ENCODE assay signal across 15 mouse cellular contexts in the genomic region with DNA sequence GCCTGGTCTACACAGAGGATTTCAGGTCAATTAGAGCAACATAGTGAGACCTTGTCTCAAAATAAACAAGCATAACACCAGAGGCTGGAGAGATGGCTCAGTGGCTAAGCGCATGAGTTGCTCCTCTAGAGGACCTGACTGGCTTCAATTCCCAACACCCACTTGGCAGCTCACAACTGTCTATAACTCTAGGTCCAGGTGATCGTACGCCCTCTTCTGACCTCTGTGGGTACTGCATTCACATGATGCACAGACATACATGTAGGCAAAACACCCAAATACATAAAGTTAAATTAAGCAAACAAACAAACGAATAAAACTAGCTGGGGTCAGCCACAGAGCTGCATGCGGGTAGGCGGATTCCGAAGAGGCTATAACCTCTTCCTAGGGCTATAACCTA. TPM values are rescaled to one million over a fixed set of nuclear protein-coding genes. Genes with fewer than 3 reads are reported as not detected.
DNase-seq lines count a peak whose midpoint lies in the region; ATAC-seq and TF ChIP-seq lines count a peak whose summit lies in the region.
"Had no signal": no experiment of that assay in that cellular context is flagged by ENCODE, and none has a peak within 500 bp of the region (broad histone marks: within the 10 kb centered on the region; RNA-seq: fewer than 3 reads in every experiment).

No protein-coding gene starts in this region.

- TF ChIP-seq POLR2A in lung, adult 2 months (IDR thresholded peaks at IDR 0.05; ENCODE audit: borderline replicate concordance, extremely low read depth, low read depth, low read length): no peak

- H3K27ac ChIP-seq in lung, postnatal 0 days (ENCODE audit: low read length): no peak overlapping the region
- H3K27ac ChIP-seq in stomach, postnatal 0 days (replicated peaks): no peak overlapping the region
- no peak overlapping the region for H3K27ac ChIP-seq in forebrain, embryonic 16.5 days (ENCODE audit: low read length)
- H3K27ac ChIP-seq: hindbrain, embryonic 15.5 days; stomach, embryonic 15.5 days had no signal

- 89% methylated on average over 7 of the region's 7 CpGs for WGBS in lung, postnatal 0 days
- 89% methylated on average over 7 of the region's 7 CpGs for WGBS in lung, adult 2 months
- WGBS in stomach, postnatal 0 days: 88% methylated on average over 7 of the region's 7 CpGs
- 93% methylated on average over 7 of the region's 7 CpGs for WGBS in forebrain, embryonic 16.5 days

- no peak overlapping the region for H3K4me3 ChIP-seq in lung, postnatal 0 days (ENCODE audit: low read depth, low read length)
- no peak overlapping the region for H3K4me3 ChIP-seq in lung, adult 2 months (replicated peaks; ENCODE audit: extremely low read depth, low read depth, low read length)
- no peak overlapping the region for H3K4me3 ChIP-seq in stomach, postnatal 0 days (ENCODE audit: low read depth, low read length)
- no peak overlapping the region for H3K4me3 ChIP-seq in forebrain, embryonic 16.5 days (replicated peaks; ENCODE audit: low read length)
- H3K4me3 ChIP-seq: erythroblast, embryonic 14.5 days; hindbrain, embryonic 15.5 days; stomach, embryonic 15.5 days had no signal

- H3K4me2 ChIP-seq in lung, postnatal 0 days (replicated peaks; ENCODE audit: low read depth, low read length): no peak overlapping the region
- H3K4me2 ChIP-seq in stomach, postnatal 0 days (replicated peaks; ENCODE audit: low read depth): no peak overlapping the region
- H3K4me2 ChIP-seq in forebrain, embryonic 16.5 days (ENCODE audit: low read length): no peak overlapping the region
- H3K4me2 ChIP-seq: hindbrain, embryonic 15.5 days; stomach, embryonic 15.5 days had no signal

- no peaks in the 10 kb centered on the region for H3K4me1 ChIP-seq in lung, postnatal 0 days (ENCODE audit: insufficient read depth, low read depth, low read length)
- no peaks in the 10 kb centered on the region for H3K4me1 ChIP-seq in lung, adult 2 months (ENCODE audit: control insufficient read depth, insufficient read depth, low read length)
- H3K4me1 ChIP-seq in stomach, postnatal 0 days (replicated peaks; ENCODE audit: control insufficient read depth, insufficient read depth): 0 out of 2 replicates have a peak, but pooled peaks cover 2% of the 10 kb centered on the region
- no peaks in the 10 kb centered on the region for H3K4me1 ChIP-seq in forebrain, embryonic 16.5 days (replicated peaks; ENCODE audit: control insufficient read depth, insufficient read depth, low read length)
- H3K4me1 ChIP-seq: hindbrain, embryonic 15.5 days had no signal

- H3K36me3 ChIP-seq in lung, postnatal 0 days (ENCODE audit: insufficient read depth, low read length): no peaks in the 10 kb centered on the region
- no peaks in the 10 kb centered on the region for H3K36me3 ChIP-seq in stomach, postnatal 0 days (ENCODE audit: control insufficient read depth, insufficient read depth, low read length)
- no peaks in the 10 kb centered on the region for H3K36me3 ChIP-seq in forebrain, embryonic 16.5 days (ENCODE audit: control insufficient read depth, insufficient read depth)
- H3K36me3 ChIP-seq: hindbrain, embryonic 15.5 days; stomach, embryonic 15.5 days had no signal

- H3K9me3 ChIP-seq in lung, postnatal 0 days (ENCODE audit: low read length): no peaks in the 10 kb centered on the region
- no peaks in the 10 kb centered on the region for H3K9me3 ChIP-seq in stomach, postnatal 0 days (ENCODE audit: control insufficient read depth, low read length)
- no peaks in the 10 kb centered on the region for H3K9me3 ChIP-seq in forebrain, embryonic 16.5 days (ENCODE audit: control insufficient read depth, low read length)
- H3K9me3 ChIP-seq: hindbrain, embryonic 15.5 days; stomach, embryonic 15.5 days had no signal

- peak; percentile 34 for DNase-seq in CD4-positive, CD25-positive, alpha-beta regulatory T cell, adult 2 months (ENCODE audit: low read depth, low spot score)
- no peak for DNase-seq in lung, postnatal 0 days (ENCODE audit: low spot score)
- DNase-seq in lung, adult 2 months: no peak
- peak; percentile 55 for DNase-seq in WW6 (ENCODE audit: low read depth, low spot score)
- no peak for DNase-seq in stomach, postnatal 0 days (ENCODE audit: low spot score)
- DNase-seq: cerebellum, adult 8-10 months; embryo, embryonic 11 days; layer of hippocampus, adult 9-11 months; midbrain, embryonic 14.5 days had no signal

- ATAC-seq in CD4-positive, CD25-positive, alpha-beta regulatory T cell, adult 4 months: no peak
- no peak for ATAC-seq in lung, postnatal 0 days
- ATAC-seq in stomach, postnatal 0 days (ENCODE audit: low FRiP score, low TSS enrichment): no peak
- ATAC-seq in erythroblast, adult 5-6 weeks (replicated peaks; ENCODE audit: low FRiP score, poor library complexity, severe bottlenecking): no peak; the same call in 1 of the 2 replicates
- no peak for ATAC-seq in forebrain, embryonic 16.5 days

- no peak for TF ChIP-seq EP300 in lung, postnatal 0 days (IDR thresholded peaks at IDR 0.05)
- TF ChIP-seq EP300 in stomach, postnatal 0 days (optimal IDR thresholded peaks at IDR 0.05): no peak

- TF ChIP-seq CTCF in lung, postnatal 0 days (IDR thresholded peaks at IDR 0.05): peak; percentile 36
- TF ChIP-seq CTCF in lung, adult 2 months (IDR thresholded peaks at IDR 0.05; ENCODE audit: insufficient read depth, low read length): no peak
- peak; percentile 24; the same call in 1 of the 2 replicates for TF ChIP-seq CTCF in stomach, postnatal 0 days (IDR thresholded peaks at IDR 0.05; ENCODE audit: low read depth)

- no peaks in the 10 kb centered on the region for H3K27me3 ChIP-seq in lung, postnatal 0 days (replicated peaks; ENCODE audit: insufficient read depth, low read length)
- no peaks in the 10 kb centered on the region for H3K27me3 ChIP-seq in stomach, postnatal 0 days (ENCODE audit: control insufficient read depth, insufficient read depth, low read length)
- H3K27me3 ChIP-seq in forebrain, embryonic 16.5 days (replicated peaks; ENCODE audit: control insufficient read depth, insufficient read depth, low read length): no peaks in the 10 kb centered on the region
- H3K27me3 ChIP-seq: hindbrain, embryonic 15.5 days; stomach, embryonic 15.5 days had no signal

- no peak overlapping the region for H3K9ac ChIP-seq in lung, postnatal 0 days (replicated peaks; ENCODE audit: low read depth)
- H3K9ac ChIP-seq in stomach, postnatal 0 days (ENCODE audit: low read length): no peak overlapping the region
- no peak overlapping the region for H3K9ac ChIP-seq in forebrain, embryonic 16.5 days (replicated peaks; ENCODE audit: low read depth, low read length)
- H3K9ac ChIP-seq: hindbrain, embryonic 15.5 days; stomach, embryonic 15.5 days had no signal

RNA-seq across cellular contexts. Expression of gene Ssbp3, which starts 36.0 kb away (rescaled TPM):
- 10 to 100 TPM; 60.0 to 60.9 TPM for polyA plus RNA-seq in CD4-positive, CD25-positive, alpha-beta regulatory T cell, adult 4 months (2017; shearing (Covaris generic))
- polyA plus RNA-seq in lung, postnatal 0 days (2015; fragmentation: Nextera tagmentation; extraction: Ambion mirVana): 40.2 and 49.8 TPM in 2 replicates
- 41.0 and 43.2 TPM in 2 replicates for polyA plus RNA-seq in lung, adult 2 months (2012; rRNA removed)
- 39.3 and 50.0 TPM in 2 replicates for polyA plus RNA-seq in stomach, postnatal 0 days (2015; fragmentation: Nextera tagmentation; extraction: Ambion mirVana)
- 55.9 and 73.4 TPM in 2 replicates for total RNA-seq in erythroblast, adult 5-6 weeks (2015; ENCODE audit: low replicate concordance)
- total RNA-seq in erythroblast, adult 5-6 weeks (2017; ENCODE audit: low replicate concordance): 49.8 and 56.6 TPM in 2 replicates
- polyA plus RNA-seq in forebrain, embryonic 16.5 days (2015; fragmentation: Nextera tagmentation; extraction: Ambion mirVana): 163 and 167 TPM in 2 replicates

Comparison
In these comparisons a context has a peak if more than half of its experiments do, and no peak if none do; other contexts are left out.
1. DNase-seq: peak in CD4-positive, CD25-positive, alpha-beta regulatory T cell, adult 2 months (single experiment) and WW6 (single experiment); none in lung, postnatal 0 days (single experiment), lung, adult 2 months (single experiment) and stomach, postnatal 0 days (single experiment).